Mouse (Mus musculus) kidney, adult 2 months (tissue): ENCODE results near the gene Mfsd5. TPM values are rescaled to one million over a fixed set of nuclear protein-coding genes. Genes with fewer than 3 reads are reported as not detected.

Experiments used
- DNase-seq: peaks from one replicate; pipeline ENCODE4 v3.0.0; 2021
- H3K27ac ChIP-seq: fragments of 200-500 bp; 2 replicates; pipeline ENCODE4 v1.5.1; 2012; ENCODE audit warnings: low read depth, low read length, control low read depth, inconsistent platforms; ENCODE audit not compliant: insufficient read depth
- H3K27me3 ChIP-seq: fragments of 200-500 bp; replicated peaks from 2 replicates; pipeline ENCODE4 v1.6.1; 2012; ENCODE audit warnings: mild to moderate bottlenecking, moderate library complexity, low read length, inconsistent platforms; ENCODE audit not compliant: control insufficient read depth, insufficient read depth
- H3K36me3 ChIP-seq: fragments of 200-500 bp; 2 replicates; pipeline ENCODE4 v1.6.1; 2012; ENCODE audit warnings: mild to moderate bottlenecking, moderate library complexity, low read length, inconsistent platforms; ENCODE audit not compliant: control insufficient read depth, insufficient read depth
- H3K4me1 ChIP-seq: fragments of 200-500 bp; 2 replicates; pipeline ENCODE4 v1.6.1; 2011; ENCODE audit warnings: low read length; ENCODE audit not compliant: control insufficient read depth, insufficient read depth
- H3K4me3 ChIP-seq: fragments of 200-500 bp; 2 replicates; pipeline ENCODE4 v1.5.1; 2011; ENCODE audit warnings: mild to moderate bottlenecking, low read depth, low read length, control low read depth; ENCODE audit not compliant: insufficient read depth
- CTCF ChIP-seq: fragments of 200-500 bp; conservative IDR thresholded peaks from 2 replicates; pipeline ENCODE4 v1.5.1; 2011; ENCODE audit warnings: low read depth, mild to moderate bottlenecking, control low read depth, low read length, moderate library complexity, mixed read lengths; ENCODE audit not compliant: insufficient read depth, insufficient read length
- POLR2A ChIP-seq: fragments of 200-500 bp; IDR thresholded peaks from one replicate; pipeline ENCODE4 v1.6.1; 2011; ENCODE audit warnings: low read depth, low read length, control low read depth
- WGBS: fragments of 180-500 bp; shearing (Covaris S2); methylation state at CpG from one replicate; pipeline ENCODE4 v1.1.7; 2018; 5-methylcytosine and 5-hydroxymethylcytosine counted together
- polyA plus RNA-seq: library from polyadenylated mRNA; depleted of rRNA; stranded (reverse); fragments of >200 nt; gene quantifications from 2 replicates; pipeline ENCODE4 v1.2.3, GENCODE M21; 2012

Mfsd5 gene
- polyA plus RNA-seq, 1 experiment, result 66.5 TPM

GRCm38 (mm10) chr15:102258076-102258470, 21.2 kb upstream of the Mfsd5 start:
- no peaks in the 10 kb centered on the region for H3K36me3 ChIP-seq
- H3K4me3 ChIP-seq, result peak overlapping the region; percentile 53
- peaks cover 5% of the 10 kb centered on the region; the same call in 1 of the 2 replicates for H3K4me1 ChIP-seq
- 28% methylated on average over 12 of the region's 12 CpGs for WGBS
- no peaks in the 10 kb centered on the region for H3K27me3 ChIP-seq
- peak overlapping the region; percentile 84 for H3K27ac ChIP-seq
- no peak for TF ChIP-seq CTCF
- TF ChIP-seq POLR2A, result no peak
- DNase-seq, result peak; percentile 68

GRCm38 (mm10) chr15:102258581-102259253, 20.5 kb upstream of the Mfsd5 start:
- TF ChIP-seq CTCF, result no peak
- TF ChIP-seq POLR2A, result no peak
- peak overlapping the region; percentile 11; the same call in 1 of the 2 replicates for H3K27ac ChIP-seq

GRCm38 (mm10) chr15:102262582-102262981, 16.7 kb upstream of the Mfsd5 start:
- H3K27me3 ChIP-seq, result no peaks in the 10 kb centered on the region
- WGBS, result 39% methylated on average over 7 of the region's 7 CpGs

More at GRCm38 (mm10) chr15:102258581-102259253, 20.5 kb upstream of the Mfsd5 start:
- Histone ChIP-seq H3K27me3 (no peaks in the 10 kb centered on the region), H3K4me3 (no peak overlapping the region), H3K4me1 (peaks cover 5% of the 10 kb centered on the region; the same call in 1 of the 2 replicates), H3K36me3 (no peaks in the 10 kb centered on the region)
- no peak for DNase-seq
- 55% methylated on average over 11 of the region's 11 CpGs for WGBS

DNA sequence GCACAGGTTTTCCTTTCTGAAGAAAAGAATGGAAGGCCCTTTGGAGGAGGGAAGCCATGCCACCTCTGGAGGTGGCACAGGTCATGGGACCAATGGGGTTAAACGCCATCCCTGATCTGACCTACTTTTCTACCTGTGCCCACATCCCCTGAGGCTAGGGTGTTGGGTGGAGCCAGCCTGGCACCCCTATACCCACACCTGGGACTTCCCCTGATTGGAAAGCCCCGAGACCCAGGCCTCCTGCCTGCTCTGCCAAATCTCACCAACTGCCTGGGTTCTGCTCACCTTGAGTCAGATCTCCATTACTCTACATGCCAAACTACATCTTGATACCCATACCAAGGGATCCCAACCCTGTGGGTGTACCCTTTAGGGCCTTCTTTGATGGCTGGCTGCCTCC, 16.2 kb upstream of the Mfsd5 start:
- TF ChIP-seq POLR2A (no peak), CTCF (no peak)
- Histone ChIP-seq H3K4me3 (no peak overlapping the region), H3K27me3 (no peaks in the 10 kb centered on the region), H3K4me1 (peaks cover under 1% of the 10 kb centered on the region; the same call in 1 of the 2 replicates), H3K36me3 (no peaks in the 10 kb centered on the region), H3K27ac (no peak overlapping the region)
- 72% methylated on average over 2 of the region's 2 CpGs for WGBS
- no peak for DNase-seq

More at GRCm38 (mm10) chr15:102262582-102262981, 16.7 kb upstream of the Mfsd5 start:
- TF ChIP-seq CTCF, result no peak
- no peak for TF ChIP-seq POLR2A
- H3K36me3 ChIP-seq, result no peaks in the 10 kb centered on the region
- no peak for DNase-seq
- H3K4me3 ChIP-seq, result no peak overlapping the region
- peaks cover 5% of the 10 kb centered on the region; the same call in 1 of the 2 replicates for H3K4me1 ChIP-seq
- no peak overlapping the region for H3K27ac ChIP-seq

GRCm38 (mm10) chr15:102265548-102265947, 13.7 kb upstream of the Mfsd5 start:
- WGBS, result 90% methylated on average over 5 of the region's 5 CpGs
- Histone ChIP-seq H3K27ac (no peak overlapping the region), H3K27me3 (no peaks in the 10 kb centered on the region), H3K36me3 (no peaks in the 10 kb centered on the region), H3K4me3 (no peak overlapping the region), H3K4me1 (no peaks in the 10 kb centered on the region)
- no peak for DNase-seq
- TF ChIP-seq CTCF (peak; percentile 38; the same call in 1 of the 2 replicates), POLR2A (no peak)

GRCm38 (mm10) chr15:102270274-102270960, 8.8 kb upstream of the Mfsd5 start, which contains the start of gene Gm9918:
Gene Gm9918, plus strand, starts transcription at chr15:102270563.
- Histone ChIP-seq H3K27me3 (no peaks in the 10 kb centered on the region), H3K4me1 (no peaks in the 10 kb centered on the region), H3K36me3 (no peaks in the 10 kb centered on the region), H3K27ac (no peak within 1 kb of the TSS), H3K4me3 (no peak within 1 kb of the TSS)
- TF ChIP-seq POLR2A, result no peak
- TF ChIP-seq CTCF, result no peak
- no peak for DNase-seq
- WGBS, result 31% methylated on average over 21 of the region's 21 CpGs

- no peaks in the 10 kb centered on the region for H3K4me1 ChIP-seq
- 44% methylated on average over 3 of the region's 3 CpGs for WGBS
- DNase-seq, result peak; percentile 44
- no peaks in the 10 kb centered on the region for H3K27me3 ChIP-seq
- no peak overlapping the region for H3K4me3 ChIP-seq
- no peaks in the 10 kb centered on the region for H3K36me3 ChIP-seq
- TF ChIP-seq CTCF, result no peak
- no peak for TF ChIP-seq POLR2A
- H3K27ac ChIP-seq, result no peak overlapping the region
These were observed 7.8 kb upstream of the Mfsd5 start for GRCm38 (mm10) chr15:102271441-102271840.
